Mouse (Mus musculus) small intestine, adult 2 months (tissue): ENCODE measurements around the gene Amz2.

Experiments
- CTCF ChIP-seq: fragments of 200-500 bp; IDR thresholded peaks from 2 replicates; pipeline ENCODE4 v1.5.1; 2012; ENCODE audit warnings: low read depth, mild to moderate bottlenecking, control low read depth, inconsistent platforms, low read length, moderate library complexity, mixed read lengths; ENCODE audit not compliant: insufficient replicate concordance, insufficient read length; ENCODE audit errors: extremely low read depth
- POLR2A ChIP-seq: fragments of 200-500 bp; IDR thresholded peaks from 2 replicates; pipeline ENCODE4 v1.6.1; 2012; ENCODE audit warnings: low read depth, mild to moderate bottlenecking, control low read depth, inconsistent platforms, low read length, moderate library complexity

- TF ChIP-seq CTCF (no peak), POLR2A (no peak)
Observed at GRCm38 (mm10) chr11:109477606-109478380, 52.0 kb downstream of the Amz2 start.
